Mouse (Mus musculus): Measurements from ENCODE around the gene Pdpk1. TPM values are rescaled to one million over a fixed set of nuclear protein-coding genes. Genes with fewer than 3 reads are reported as not detected.

Pdpk1 gene
- total and polyA plus RNA-seq, 3 experiments = 18.3 to 26.9 (median 19.0) TPM

DNA sequence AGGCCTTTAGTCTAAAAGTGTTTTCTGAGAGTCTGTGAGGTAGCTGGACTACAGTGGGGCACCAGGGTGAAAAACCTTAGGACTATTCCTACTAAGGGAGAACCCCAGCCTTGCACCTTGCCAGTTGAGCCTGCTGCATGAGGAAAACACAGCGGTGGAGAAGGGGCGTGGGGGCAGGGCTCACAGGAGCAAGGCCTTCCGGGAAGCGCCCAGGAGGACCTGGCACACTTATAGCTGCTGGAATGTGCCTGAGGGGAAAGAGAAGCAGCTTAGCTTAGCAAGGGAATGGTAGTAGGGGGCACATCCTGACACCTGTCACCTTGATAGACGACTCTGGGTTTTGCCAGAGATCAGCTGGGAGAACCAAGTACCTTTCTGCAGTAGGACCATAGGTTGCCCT is 10.7 kb upstream of the Pdpk1 start:
- Histone ChIP-seq H3K79me2 (ENCODE audit: control insufficient read depth, insufficient read depth, low read length, poor library complexity) (peaks cover 5% of the 10 kb centered on the region), H3K36me3 (ENCODE audit: control insufficient read depth in 1 of 2, insufficient read depth in 2 of 2, low read length in 2 of 2) (peaks cover 0 to under 1% of the 10 kb centered on the region in 2 experiments), H3K27me3 (ENCODE audit: control insufficient read depth in 1 of 2, insufficient read depth in 2 of 2, low read length in 2 of 2) (no peaks in the 10 kb centered on the region), H3K4me1 (ENCODE audit: control insufficient read depth in 1 of 2, insufficient read depth in 2 of 2, low read length in 2 of 2) (peaks cover 0 to 9% of the 10 kb centered on the region in 2 experiments; a peak in 1 of 4 replicates), H3K4me3 (ENCODE audit: control insufficient read depth in 1 of 2, insufficient read depth in 1 of 2, low read depth in 2 of 2, low read length in 2 of 2) (no peak overlapping the region), H3K9ac (ENCODE audit: control insufficient read depth, low read depth, low read length, poor library complexity, severe bottlenecking) (no peak overlapping the region), H3K9me3 (replicated peaks; ENCODE audit: insufficient read depth, low read length) (no peaks in the 10 kb centered on the region), H3K27ac (ENCODE audit: control insufficient read depth, low read depth, low read length) (no peak overlapping the region)
- TF ChIP-seq POLR2AphosphoS2 (IDR thresholded peaks at IDR 0.05; ENCODE audit: low read length) (no peak), ETS1 (IDR thresholded peaks at IDR 0.05; ENCODE audit: low read depth, low read length) (no peak), CHD1 (IDR thresholded peaks at IDR 0.05; ENCODE audit: low read depth, low read length) (no peak), SIN3A (IDR thresholded peaks at IDR 0.05; ENCODE audit: low read length) (no peak), MYB (IDR thresholded peaks at IDR 0.05; ENCODE audit: low read depth, low read length) (no peak), ZNF384 (IDR thresholded peaks at IDR 0.05; ENCODE audit: low read depth, low read length) (no peak), HCFC1 (IDR thresholded peaks at IDR 0.05; ENCODE audit: low read depth, low read length) (no peak), TAL1 (IDR thresholded peaks at IDR 0.05; ENCODE audit: low read length) (no peak), NELFE (IDR thresholded peaks at IDR 0.05; ENCODE audit: low read depth, low read length) (no peak), CHD2 (IDR thresholded peaks at IDR 0.05; ENCODE audit: low read length) (no peak), ZC3H11A (IDR thresholded peaks at IDR 0.05; ENCODE audit: low read depth, low read length) (no peak), USF2 (IDR thresholded peaks at IDR 0.05; ENCODE audit: borderline replicate concordance in 1 of 2, insufficient read depth in 1 of 2, low read depth in 1 of 2, low read length in 2 of 2) (no peak), GATA1 (IDR thresholded peaks at IDR 0.05; ENCODE audit: low read depth, low read length) (no peak)
- no peak for DNase-seq (ENCODE audit: low read depth, low spot score)

DNA sequence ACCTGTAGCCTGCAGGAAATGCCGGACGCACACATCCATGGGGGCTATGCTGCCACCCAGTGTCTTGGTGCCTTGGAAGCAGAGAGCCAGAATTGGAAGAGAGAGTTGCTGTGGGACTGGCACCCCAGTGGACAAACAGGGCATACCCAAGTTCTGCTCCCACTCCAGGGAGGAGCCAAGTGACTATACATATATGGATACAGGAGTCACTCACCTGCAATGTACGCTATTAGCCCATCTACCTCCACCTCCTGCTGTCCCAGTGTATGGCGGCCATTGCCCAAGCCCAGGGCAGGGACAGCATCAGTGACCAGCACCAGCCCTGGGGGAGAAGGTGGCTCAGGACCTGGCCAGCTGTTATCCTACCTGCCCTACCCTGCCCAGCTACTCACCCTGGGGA is 6.8 kb upstream of the Pdpk1 start:
- H3K27ac ChIP-seq (ENCODE audit: control insufficient read depth, low read depth, low read length) = no peak overlapping the region
- H3K27me3 ChIP-seq (ENCODE audit: control insufficient read depth in 1 of 2, insufficient read depth in 2 of 2, low read length in 2 of 2) = no peaks in the 10 kb centered on the region
- peaks cover 0 to 5% of the 10 kb centered on the region in 2 experiments; a peak in 2 of 4 replicates for H3K36me3 ChIP-seq (ENCODE audit: control insufficient read depth in 1 of 2, insufficient read depth in 2 of 2, low read length in 2 of 2)
- TF ChIP-seq JUND (IDR thresholded peaks at IDR 0.05; ENCODE audit: low read depth, low read length) (no peak), POLR2AphosphoS5 (IDR thresholded peaks at IDR 0.05; ENCODE audit: borderline replicate concordance, low read depth, low read length) (peak; percentile 15; the same call in 1 of the 2 replicates)
- DNase-seq (ENCODE audit: low read depth, low spot score) = no peak
- H3K79me2 ChIP-seq (ENCODE audit: control insufficient read depth, insufficient read depth, low read length, poor library complexity) = no peaks in the 10 kb centered on the region
- H3K4me1 ChIP-seq (ENCODE audit: control insufficient read depth in 1 of 2, insufficient read depth in 2 of 2, low read length in 2 of 2) = peaks cover 0 to 13% of the 10 kb centered on the region in 2 experiments; a peak in 1 of 4 replicates
- no peak overlapping the region for H3K4me3 ChIP-seq (ENCODE audit: control insufficient read depth in 1 of 2, insufficient read depth in 1 of 2, low read depth in 2 of 2, low read length in 2 of 2)
- no peaks in the 10 kb centered on the region for H3K9me3 ChIP-seq (replicated peaks; ENCODE audit: insufficient read depth, low read length)
- H3K9ac ChIP-seq (ENCODE audit: control insufficient read depth, low read depth, low read length, poor library complexity, severe bottlenecking) = no peak overlapping the region

DNA sequence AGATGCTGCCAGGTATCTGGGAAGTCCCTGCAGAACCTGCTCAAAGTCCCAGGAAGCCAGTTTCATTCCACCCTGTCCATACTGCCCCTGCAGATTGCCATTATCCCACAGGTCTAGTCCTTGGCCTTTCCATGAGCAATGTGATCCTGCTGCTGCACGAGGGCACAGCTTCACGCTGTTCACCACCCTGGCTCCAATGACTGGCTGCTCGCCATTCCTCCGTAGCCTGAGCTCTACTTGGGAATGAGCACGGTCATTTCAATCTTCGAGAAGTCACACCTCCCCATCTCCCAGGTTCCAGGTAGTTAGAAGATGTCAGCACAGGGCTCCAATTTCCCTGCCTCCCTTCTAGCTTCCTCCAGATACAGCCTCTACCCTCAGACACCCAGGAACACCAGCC is 6.4 kb upstream of the Pdpk1 start:
- Histone ChIP-seq H3K36me3 (ENCODE audit: control insufficient read depth in 1 of 2, insufficient read depth in 2 of 2, low read length in 2 of 2) (peaks cover 0 to 7% of the 10 kb centered on the region in 2 experiments; a peak in 2 of 4 replicates), H3K4me1 (ENCODE audit: control insufficient read depth in 1 of 2, insufficient read depth in 2 of 2, low read length in 2 of 2) (peaks cover 0 to 11% of the 10 kb centered on the region in 2 experiments; a peak in 1 of 4 replicates), H3K79me2 (ENCODE audit: control insufficient read depth, insufficient read depth, low read length, poor library complexity) (no peaks in the 10 kb centered on the region), H3K27me3 (ENCODE audit: control insufficient read depth in 1 of 2, insufficient read depth in 2 of 2, low read length in 2 of 2) (no peaks in the 10 kb centered on the region), H3K9me3 (replicated peaks; ENCODE audit: insufficient read depth, low read length) (no peaks in the 10 kb centered on the region), H3K27ac (ENCODE audit: control insufficient read depth, low read depth, low read length) (no peak overlapping the region), H3K4me3 (ENCODE audit: control insufficient read depth in 1 of 2, insufficient read depth in 1 of 2, low read depth in 2 of 2, low read length in 2 of 2) (no peak overlapping the region), H3K9ac (ENCODE audit: control insufficient read depth, low read depth, low read length, poor library complexity, severe bottlenecking) (no peak overlapping the region)
- no peak for TF ChIP-seq MAX (IDR thresholded peaks at IDR 0.05; ENCODE audit: low read length)
- no peak for TF ChIP-seq RAD21 (IDR thresholded peaks at IDR 0.05; ENCODE audit: low read depth, low read length)
- TF ChIP-seq GATA1 (IDR thresholded peaks at IDR 0.05; ENCODE audit: low read depth, low read length) = no peak
- no peak for TF ChIP-seq ZC3H11A (IDR thresholded peaks at IDR 0.05; ENCODE audit: low read depth, low read length)
- TF ChIP-seq MYC (IDR thresholded peaks at IDR 0.05; ENCODE audit: low read depth, low read length) = no peak
- no peak for TF ChIP-seq TCF12 (IDR thresholded peaks at IDR 0.05; ENCODE audit: low read depth, low read length)
- no peak for TF ChIP-seq EP300 (IDR thresholded peaks at IDR 0.05; ENCODE audit: low read depth in 1 of 2, low read length in 2 of 2)
- no peak for TF ChIP-seq UBTF (IDR thresholded peaks at IDR 0.05; ENCODE audit: borderline replicate concordance, insufficient read depth, low read depth, low read length)
- TF ChIP-seq USF2 (IDR thresholded peaks at IDR 0.05; ENCODE audit: borderline replicate concordance in 1 of 2, insufficient read depth in 1 of 2, low read depth in 1 of 2, low read length in 2 of 2) = no peak
- TF ChIP-seq KAT2A (conservative IDR thresholded peaks at IDR 0.05; ENCODE audit: low read depth, low read length) = no peak
- DNase-seq (ENCODE audit: low read depth, low spot score) = no peak
